Mouse (Mus musculus): ENCODE measurements around the gene Pnpo.

The Pnpo gene

DNA sequence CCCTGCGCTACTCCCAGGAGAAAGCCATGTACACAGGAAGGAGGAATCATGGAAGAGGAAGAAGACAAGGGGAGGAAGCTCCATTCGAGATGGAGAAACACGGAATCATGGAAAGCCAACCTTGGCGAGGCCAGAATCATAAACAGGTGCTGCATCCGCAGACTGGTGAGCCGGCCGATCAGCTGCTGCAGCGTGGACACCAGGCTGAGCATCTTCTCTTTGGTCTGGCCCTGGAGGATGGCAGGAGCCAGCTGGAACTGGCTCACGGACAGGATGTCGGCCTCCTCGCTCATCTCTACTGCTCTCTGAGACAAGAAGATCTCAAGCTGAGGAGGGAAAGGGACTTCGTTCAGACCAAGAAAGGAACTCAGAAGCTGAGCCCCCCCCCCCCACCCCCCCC is 35.2 kb downstream of the Pnpo start:
- no peak for DNase-seq (ENCODE audit: low read depth, low spot score)

DNA sequence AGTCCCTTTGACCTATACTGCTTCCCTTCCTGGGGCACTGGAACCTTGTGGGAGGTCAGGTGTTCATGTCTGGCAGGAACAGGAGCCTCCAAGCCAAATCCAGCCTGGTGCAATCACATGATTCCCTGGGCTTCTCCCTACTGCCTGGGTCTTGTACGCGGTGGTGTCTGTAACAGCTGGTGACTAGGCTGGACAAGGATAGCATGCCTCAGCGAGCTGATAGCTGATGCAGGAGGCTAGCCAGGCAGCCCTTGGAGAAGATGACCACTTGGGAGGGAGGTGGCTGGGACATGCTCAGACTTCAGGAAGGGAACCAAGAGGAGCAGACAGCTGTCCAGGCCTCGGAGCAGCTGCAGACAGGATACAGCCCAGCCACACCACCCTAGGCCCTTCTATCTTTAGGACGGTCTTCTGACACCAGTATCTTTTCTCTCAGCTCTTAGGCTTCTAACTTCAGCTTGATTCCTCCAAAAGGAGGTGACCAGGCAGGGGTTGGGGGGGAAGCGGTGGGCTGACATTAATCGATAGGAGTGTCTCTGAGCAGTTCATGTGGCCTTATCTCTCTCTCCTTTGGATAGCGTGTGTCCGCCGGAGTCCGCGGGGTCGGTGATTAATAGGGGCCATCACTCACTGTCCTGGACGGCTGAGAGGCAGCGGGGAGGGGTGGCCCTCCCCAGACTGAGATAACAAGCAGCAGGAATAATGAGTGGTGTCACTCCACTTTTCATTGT is 37.2 kb downstream of the Pnpo start:
- no peak for DNase-seq (ENCODE audit: low read depth, low spot score)

GRCm38 (mm10) chr11:96902639-96903635 is 40.8 kb downstream of the Pnpo start:
- peak; percentile 37 for DNase-seq (ENCODE audit: low read depth, low spot score)

- DNase-seq (ENCODE audit: low read depth, low spot score), result no peak
These were observed 42.5 kb downstream of the Pnpo start for GRCm38 (mm10) chr11:96901332-96901731.

DNA sequence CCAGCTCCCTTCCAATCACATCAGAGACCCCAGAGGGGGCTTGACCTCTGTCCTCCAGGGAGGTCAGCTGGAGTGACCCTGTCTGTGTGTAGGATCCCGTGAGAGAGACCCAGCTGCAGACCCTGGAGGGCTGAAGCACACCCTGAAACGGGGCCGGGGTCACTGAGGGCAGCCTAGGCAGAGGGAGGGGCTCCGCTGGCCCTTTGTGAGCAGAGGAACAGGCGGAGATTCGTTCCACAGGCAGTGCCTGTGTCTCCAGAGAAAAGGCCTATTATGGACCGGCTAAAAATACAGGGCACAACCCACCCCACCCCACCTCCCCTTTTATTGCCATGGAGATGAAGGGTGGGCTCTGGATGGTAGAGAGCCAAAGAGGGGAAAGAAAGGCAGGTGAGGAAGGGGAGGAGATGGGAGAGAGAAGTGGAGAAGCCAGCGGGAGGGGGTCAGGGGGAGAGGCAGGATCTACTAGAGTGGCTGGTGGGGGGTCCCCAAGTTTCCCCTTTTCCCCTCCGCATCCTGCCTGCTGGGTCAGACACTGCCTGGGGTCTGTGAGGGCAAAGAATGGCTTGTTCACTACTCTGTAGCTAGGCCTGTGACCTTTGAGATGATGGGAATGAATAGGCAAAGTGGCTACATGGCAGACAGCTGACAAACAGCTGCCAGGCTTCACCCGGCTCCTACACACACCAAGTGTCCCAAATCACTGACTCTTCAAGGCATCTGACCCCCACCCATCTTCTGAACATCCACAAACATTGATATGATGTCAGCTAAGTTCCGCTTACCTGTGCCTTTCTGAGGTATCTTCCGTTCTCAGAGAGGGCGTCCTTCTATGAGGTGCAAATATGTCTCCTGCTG is 44.1 kb downstream of the Pnpo start:
- peak; percentile 48 for DNase-seq (ENCODE audit: low read depth, low spot score)

DNA sequence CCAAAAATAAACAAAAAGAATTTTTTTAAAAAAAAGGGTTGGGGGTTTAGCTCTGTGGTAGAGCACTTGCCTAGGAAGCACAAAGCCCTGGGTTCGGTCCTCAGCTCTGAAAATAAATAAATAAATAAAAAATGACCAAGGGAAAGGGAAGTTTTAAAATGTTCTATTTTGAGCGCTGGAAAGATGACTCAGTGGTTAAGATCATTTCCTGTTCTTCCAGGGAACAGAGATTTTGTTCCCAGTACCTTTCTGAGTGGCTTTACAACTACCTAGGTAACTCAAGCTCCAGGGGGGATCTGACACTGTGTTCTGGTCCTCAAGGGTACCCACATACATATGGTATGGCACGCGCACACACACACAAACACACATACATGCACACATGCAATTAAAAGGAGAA is 47.9 kb downstream of the Pnpo start:
- no peak for DNase-seq (ENCODE audit: low read depth, low spot score)

- DNase-seq (ENCODE audit: low read depth, low spot score), result no peak
These were observed 50.5 kb downstream of the Pnpo start for GRCm38 (mm10) chr11:96893203-96893842.

GRCm38 (mm10) chr11:96891784-96892527 is 51.8 kb downstream of the Pnpo start:
- no peak for DNase-seq (ENCODE audit: low read depth, low spot score)

Data from R1 (cell line).